Mouse (Mus musculus) mature B cell (primary cell): Measurements from ENCODE around the gene Tff1.

ENCODE experiments used
- in situ Hi-C: fragments of 300-500 bp; cut with MboI; formaldehyde crosslinking; loops from 2 replicates; pipeline ENCODE4 v1.14.3; 2019

The Tff1 gene

DNA sequence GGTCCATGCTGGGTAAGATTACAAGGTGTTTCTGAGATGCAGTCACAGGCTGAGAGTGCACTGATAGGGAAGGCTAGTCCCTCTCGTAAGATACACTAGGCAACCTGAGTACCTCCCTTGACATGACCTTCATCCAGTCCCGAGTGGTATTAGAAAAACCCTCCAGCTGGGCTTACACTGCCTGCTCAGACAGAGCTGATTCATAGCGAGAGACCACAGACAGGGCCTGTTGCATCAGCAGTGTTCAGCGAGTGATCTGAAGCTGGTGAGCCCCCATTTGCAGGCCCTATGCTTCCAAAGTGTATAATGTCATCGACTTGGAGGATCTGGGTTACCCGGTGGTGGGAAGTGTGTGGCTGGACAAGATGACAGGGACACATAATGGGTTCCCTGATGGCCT is at the start of gene Tff1:
TSS of gene Tff1 (minus strand) at position 151 of the 400 bp plus-strand sequence.
- in situ Hi-C loops, result no loop called here

DNA sequence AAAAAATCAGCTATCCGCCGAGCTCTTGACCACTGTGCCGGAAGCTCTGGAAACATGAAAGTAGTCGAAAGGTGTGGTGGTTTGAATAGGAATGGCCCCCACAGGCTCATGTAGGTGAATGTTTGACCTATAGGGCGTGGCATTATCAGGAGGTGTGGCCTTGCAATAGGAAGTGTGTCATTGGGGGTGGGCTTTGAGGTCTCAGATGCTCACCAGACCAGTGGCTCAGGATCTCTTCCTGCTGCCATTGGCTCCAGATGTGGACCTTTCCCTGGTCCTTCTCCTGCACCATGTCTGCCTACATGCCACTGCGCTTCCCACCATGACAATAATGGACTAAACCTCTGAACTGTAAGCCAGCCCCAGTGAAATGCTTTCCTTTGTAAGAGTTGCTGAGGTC is 46.8 kb upstream of the Tff1 start:
- in situ Hi-C loops, result no loop called here

GRCm38 (mm10) chr17:31210299-31210698 is 45.2 kb upstream of the Tff1 start:
- in situ Hi-C loops, result no loop called here

DNA sequence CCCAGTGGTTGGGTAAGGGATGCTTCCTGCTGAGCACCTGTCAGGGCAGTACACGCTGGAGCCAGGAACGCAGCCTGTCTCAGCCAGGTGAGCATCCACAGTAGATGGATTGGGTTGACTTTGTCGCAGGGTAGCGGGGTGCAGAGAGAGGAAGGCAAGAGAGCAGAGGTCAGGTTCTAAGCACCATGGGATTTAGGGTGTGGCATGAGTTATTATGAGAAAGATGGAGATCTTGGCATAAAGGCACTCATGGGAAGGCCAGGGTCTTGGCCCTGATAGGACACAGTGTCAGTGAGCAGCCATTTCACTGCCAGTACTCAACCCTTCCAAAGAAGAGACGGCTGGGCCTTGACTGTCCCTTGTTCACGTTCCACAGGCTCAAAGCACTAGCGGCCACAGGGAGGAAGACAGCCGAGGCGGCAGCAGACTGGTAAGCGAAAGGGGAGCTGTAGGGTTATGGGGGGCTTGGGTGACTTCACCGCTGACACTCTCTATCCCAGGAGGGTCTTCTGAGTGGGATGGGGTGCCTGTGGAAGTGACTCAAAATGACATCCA is 44.4 kb upstream of the Tff1 start:
- in situ Hi-C loops, result no loop called here

- in situ Hi-C loops, result no loop called here
Measured at GRCm38 (mm10) chr17:31208654-31209053, 43.6 kb upstream of the Tff1 start.

GRCm38 (mm10) chr17:31207771-31208334 is 42.8 kb upstream of the Tff1 start, which contains the start of gene Ubash3a:
Ubash3a (plus strand) TSS chr17:31207873.
- in situ Hi-C loops, result no loop called here

DNA sequence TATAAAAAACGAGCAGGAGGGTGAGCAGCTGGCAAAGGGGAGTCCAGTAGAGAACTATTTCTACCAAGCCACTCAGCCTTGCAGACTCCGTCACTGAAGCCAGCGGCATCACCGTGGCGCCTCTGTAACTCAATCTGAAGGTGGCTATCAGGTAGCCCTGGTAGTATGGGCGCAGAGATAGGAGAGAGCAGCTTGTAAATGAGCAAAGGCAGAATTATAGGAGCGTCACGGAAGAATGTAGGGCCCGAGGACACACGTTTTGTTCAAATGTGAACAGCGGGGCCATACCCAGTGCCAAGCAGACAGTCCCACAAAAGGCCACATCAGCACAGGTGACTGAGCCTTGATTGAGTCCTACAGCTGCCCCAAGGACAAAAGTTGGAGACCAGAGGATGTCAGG is 33.8 kb upstream of the Tff1 start, which contains the start of gene Tmprss3:
TSS of gene Tmprss3 (minus strand) at position 101 of the 400 bp plus-strand sequence.
- in situ Hi-C loops, result no loop called here

GRCm38 (mm10) chr17:31196283-31196682 is 31.2 kb upstream of the Tff1 start:
- in situ Hi-C loops, result no loop called here

- in situ Hi-C loops, result no loop called here
Measured at GRCm38 (mm10) chr17:31195207-31195606, 30.1 kb upstream of the Tff1 start.

DNA sequence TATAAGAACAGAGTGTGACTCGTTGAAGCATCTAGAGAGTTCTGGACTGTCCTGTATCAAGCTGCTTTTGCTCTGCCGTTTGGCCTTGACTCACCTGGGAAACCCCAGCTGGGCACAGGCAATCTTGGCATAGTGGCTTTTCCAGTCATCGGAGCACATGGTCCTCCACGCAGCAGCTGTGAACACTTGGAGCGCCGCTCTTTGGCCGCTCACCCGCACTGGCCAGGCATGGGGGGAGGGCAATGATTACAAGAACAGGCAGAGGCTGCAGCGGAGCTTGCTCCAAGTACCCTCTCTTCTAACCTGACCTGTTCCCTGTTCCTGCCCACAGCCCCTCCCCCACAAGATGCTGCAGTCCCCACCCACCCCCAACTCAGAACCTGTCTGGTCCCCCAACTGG is 28.3 kb upstream of the Tff1 start:
- in situ Hi-C loops, result no loop called here

DNA sequence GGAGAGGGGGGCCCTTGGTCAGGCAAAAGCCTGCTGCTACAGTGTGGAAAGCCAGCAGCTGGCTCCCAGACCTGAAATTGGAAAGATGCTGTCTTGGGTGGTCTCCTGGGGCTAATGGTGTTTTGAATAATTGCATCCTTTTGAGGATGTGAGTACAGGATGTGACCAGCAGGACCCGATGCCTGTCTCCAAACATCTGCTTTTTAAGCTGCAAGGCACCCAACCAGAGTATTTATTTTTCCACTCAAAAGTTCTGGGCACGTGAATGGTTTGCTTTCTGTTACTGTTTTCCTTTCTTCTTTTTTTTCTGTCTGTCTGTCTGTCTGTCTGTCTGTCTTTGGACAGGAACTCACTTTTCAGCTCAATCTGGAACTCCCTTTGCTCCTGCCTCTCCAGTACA is 27.6 kb upstream of the Tff1 start:
- in situ Hi-C loops, result no loop called here

DNA sequence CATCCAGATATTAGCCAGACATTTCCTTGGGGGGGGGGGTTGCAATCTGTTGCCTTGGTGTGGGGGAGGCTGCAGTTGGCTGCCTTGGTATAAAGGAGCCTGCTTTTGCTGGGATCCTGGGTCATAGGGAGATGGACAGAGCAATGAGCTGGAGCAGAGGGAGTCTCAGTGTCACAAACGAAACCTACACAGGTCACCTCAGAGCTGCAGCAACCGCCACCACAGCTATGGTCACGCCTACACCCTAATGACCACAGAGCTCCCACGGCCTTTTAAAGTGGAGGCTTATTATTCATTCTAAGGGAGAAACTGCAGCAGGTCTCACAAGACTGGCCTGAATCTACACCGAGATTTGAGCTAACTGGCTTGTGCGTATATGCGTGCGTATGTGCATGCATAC is 26.7 kb upstream of the Tff1 start:
- in situ Hi-C loops, result no loop called here

DNA sequence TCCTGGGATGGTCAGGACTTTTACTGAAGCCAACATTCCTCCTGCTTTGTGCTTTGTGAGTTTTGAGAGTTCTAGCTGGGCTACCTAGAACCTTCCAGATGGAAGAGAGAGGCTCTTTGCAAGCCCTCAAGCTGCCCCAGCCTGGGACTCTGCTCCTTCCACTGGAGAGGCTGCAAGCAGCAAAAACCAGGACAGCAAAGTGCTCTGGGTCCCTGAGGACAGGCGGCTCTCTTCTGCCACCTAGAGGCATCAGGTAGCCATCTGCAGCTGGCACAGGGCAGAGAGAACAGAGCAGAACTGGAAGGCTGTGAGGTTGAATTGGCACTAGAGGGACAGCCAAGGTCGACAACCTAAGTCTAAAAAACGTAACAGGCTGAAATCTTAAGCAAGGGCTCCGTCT is 22.3 kb upstream of the Tff1 start:
- in situ Hi-C loops, result no loop called here

GRCm38 (mm10) chr17:31184269-31184990 is 19.4 kb upstream of the Tff1 start:
- in situ Hi-C loops, result no loop called here

DNA sequence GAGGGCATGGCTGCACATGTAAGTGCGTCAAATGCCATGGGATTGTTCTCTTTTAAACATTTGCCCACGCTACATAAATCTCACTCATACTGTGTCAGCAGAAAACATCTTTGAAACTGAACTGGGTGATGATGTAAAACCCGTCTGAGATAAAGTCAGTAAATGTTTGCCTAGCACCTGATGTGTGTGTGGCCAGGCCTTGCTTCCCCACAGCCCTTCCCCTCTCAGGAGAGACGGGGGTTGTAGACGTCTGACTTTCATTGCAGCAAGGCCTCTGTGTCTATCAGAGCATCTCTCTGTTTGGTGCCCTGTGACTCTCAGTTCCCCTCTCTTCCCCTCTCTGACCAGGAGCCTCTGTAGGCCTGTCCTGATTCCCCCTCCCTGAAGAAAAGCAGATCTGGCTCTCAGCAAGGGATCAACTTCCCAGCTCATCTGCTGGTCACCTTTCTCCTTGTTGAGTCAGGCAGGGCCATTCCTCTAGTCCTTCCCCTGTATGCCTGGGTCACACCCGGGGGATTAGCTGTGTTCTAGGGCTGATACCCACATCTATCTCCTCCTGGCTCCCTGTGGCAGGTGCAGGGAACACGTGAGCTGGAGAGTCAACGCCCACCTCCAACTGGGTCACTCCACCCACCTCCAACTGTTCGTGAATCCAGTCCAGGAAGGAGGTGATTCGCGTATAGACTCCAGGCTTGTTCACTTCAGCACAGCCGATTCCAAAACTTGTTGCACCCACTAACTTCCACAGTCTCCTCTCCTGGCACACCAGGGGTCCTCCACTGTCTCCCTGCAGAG is 18.3 kb upstream of the Tff1 start:
- in situ Hi-C loops, result no loop called here

- in situ Hi-C loops, result no loop called here
Measured at GRCm38 (mm10) chr17:31181490-31181889, 16.4 kb upstream of the Tff1 start.

DNA sequence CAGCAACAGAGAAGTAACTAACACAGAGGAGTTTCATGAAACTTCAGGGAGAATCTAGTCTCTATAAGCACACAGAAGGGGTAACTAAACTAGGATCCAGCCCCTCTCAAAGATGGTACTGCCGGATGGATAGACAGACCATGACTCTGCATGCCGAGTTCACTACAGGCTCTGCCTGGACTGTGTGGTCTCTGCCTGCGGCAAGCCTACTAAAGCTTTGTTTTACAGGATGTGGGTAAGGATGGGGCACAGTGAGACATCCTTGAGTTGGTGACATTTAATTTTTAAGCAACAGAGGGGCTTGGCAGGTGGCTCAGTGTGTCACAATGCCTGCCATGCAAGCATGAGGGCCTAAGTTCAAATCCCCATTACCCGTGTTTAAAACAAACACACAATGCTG is 11.2 kb upstream of the Tff1 start:
- in situ Hi-C loops, result no loop called here

DNA sequence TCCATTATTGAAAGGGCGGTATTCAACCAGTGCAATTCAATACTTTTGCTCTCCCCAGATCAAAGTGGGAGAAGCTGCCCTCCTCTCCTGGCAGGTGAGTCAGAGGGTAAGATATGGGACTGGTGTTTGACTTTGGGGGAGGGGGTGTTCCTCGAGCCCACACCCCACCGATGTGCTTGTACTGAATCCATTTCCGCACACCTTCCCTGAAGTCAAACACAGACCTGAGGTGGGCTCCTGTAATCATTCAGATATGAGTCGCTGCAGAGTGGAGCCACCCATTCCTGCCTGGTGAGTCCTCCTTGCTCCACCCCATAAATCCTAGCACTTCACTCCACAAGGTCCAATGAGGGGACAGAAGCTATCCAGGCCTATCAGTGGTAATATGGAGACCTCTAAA is 4.7 kb upstream of the Tff1 start:
- in situ Hi-C loops, result no loop called here

GRCm38 (mm10) chr17:31163821-31164220 is 1.3 kb downstream of the Tff1 start:
- in situ Hi-C loops, result no loop called here

DNA sequence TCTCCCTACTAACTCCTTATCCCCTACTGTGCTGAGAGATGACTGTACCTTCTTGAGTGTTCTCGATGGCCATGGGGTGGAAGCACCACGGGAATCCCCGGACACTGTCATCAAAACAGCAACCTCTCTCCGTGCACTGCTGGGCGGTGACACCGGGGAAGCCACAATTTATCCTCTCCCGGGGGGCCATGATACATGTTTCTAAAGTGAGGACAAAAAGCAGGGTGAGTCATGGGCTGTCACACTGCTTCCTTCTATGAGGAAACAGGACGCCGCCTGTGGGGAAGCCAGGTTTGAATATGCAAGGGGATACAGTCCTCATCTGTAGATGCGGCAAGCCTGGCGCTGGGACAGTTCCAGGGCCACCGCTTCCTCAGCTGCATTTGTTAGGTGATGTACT is 2.5 kb downstream of the Tff1 start:
- in situ Hi-C loops, result no loop called here

GRCm38 (mm10) chr17:31160291-31160690 is 4.8 kb downstream of the Tff1 start:
- in situ Hi-C loops, result no loop called here

DNA sequence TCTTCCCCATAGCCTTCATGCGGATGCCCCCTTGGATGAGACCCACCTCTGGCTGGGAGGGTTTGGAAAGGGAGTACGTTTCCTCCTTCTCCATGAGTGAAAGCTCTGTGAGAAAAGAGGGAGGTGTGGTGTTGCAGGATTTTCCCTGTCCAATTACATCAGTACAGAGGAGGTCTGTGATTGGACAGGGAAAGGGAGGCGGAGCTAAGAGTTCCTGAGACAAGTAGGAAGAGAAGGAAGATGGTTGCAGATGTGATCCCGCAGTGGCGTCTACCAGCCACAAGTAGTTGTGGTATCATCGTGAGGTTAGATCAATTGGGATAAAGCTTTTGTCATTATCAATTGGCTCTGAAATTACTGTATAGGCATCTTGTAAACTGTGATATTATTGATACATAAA is 7.2 kb downstream of the Tff1 start:
- in situ Hi-C loops, result no loop called here

DNA sequence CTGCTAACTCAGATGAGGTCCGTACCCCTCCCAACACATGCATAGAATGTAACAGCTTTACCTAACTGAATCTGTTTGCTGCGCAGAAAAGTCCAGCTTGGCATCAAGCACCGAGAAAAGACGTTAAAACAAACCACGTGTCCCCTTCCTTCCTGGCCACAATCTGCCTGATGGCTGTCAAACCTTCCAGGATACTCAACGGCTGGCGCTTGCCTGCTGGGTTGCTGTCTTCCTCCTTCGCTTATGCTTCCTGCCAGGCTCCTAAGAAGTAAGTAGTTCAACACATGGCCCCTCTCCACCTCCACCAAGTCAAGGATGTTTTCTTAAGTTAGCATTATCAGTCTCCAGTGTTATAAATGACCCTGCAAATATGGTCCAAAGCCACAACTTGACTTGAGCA is 11.3 kb downstream of the Tff1 start:
- in situ Hi-C loops, result no loop called here
